Mouse (Mus musculus) liver, embryonic 11.5 days (tissue): ENCODE measurements around the gene Mettl8. TPM values are rescaled to one million over a fixed set of nuclear protein-coding genes. Genes with fewer than 3 reads are reported as not detected.
A peak's percentile ranks its signal among the peaks of the same experiment; 100 is the strongest.

ENCODE experiments used
- ATAC-seq: fragments of 200-750 bp; cut with Nextera tagmentation; replicated peaks from 2 replicates; pipeline ENCODE4 v1.8.0; 2017; ENCODE audit warnings: moderate number of reproducible peaks, mild to moderate bottlenecking, moderate TSS enrichment, moderate library complexity; ENCODE audit not compliant: low FRiP score
- DNase-seq: peaks from one replicate; pipeline ENCODE4 v3.0.0-alpha.2; 2017; ENCODE audit warnings: low spot score
- H3K27ac ChIP-seq: fragments of 300-500 bp; sonication (generic); 2 replicates; pipeline ENCODE4 v1.5.1; 2014; ENCODE audit warnings: mild to moderate bottlenecking, low read depth, low read length, control low read depth
- H3K27me3 ChIP-seq: fragments of 300-500 bp; sonication (generic); replicated peaks from 2 replicates; pipeline ENCODE4 v1.6.1; 2014; ENCODE audit warnings: low read length, mixed read lengths; ENCODE audit not compliant: control insufficient read depth, insufficient read depth
- H3K36me3 ChIP-seq: fragments of 300-500 bp; sonication (generic); 2 replicates; pipeline ENCODE4 v1.6.1; 2014; ENCODE audit warnings: mild to moderate bottlenecking, low read length, moderate library complexity, mixed read lengths; ENCODE audit not compliant: control insufficient read depth, insufficient read depth
- H3K4me1 ChIP-seq: fragments of 300-500 bp; sonication (generic); replicated peaks from 2 replicates; pipeline ENCODE4 v1.6.1; 2014; ENCODE audit warnings: low read length, mixed read lengths; ENCODE audit not compliant: control insufficient read depth, insufficient read depth
- H3K4me2 ChIP-seq: fragments of 300-500 bp; sonication (generic); 2 replicates; pipeline ENCODE4 v1.6.1; 2014; ENCODE audit warnings: mild to moderate bottlenecking, control low read depth, moderate library complexity
- H3K4me3 ChIP-seq: fragments of 300-500 bp; sonication (generic); 2 replicates; pipeline ENCODE4 v1.5.1; 2014; ENCODE audit warnings: low read depth, low read length, control low read depth
- H3K9ac ChIP-seq: fragments of 300-500 bp; sonication (generic); 2 replicates; pipeline ENCODE4 v1.6.1; 2014; ENCODE audit warnings: low read depth, low read length, control low read depth
- H3K9me3 ChIP-seq: fragments of 300-500 bp; sonication (generic); 2 replicates; pipeline ENCODE4 v1.6.1; 2016; ENCODE audit warnings: low read length, inconsistent platforms, mixed read lengths; ENCODE audit not compliant: control insufficient read depth
- WGBS: fragments of 180-500 bp; shearing (Covaris S2); extraction: QIAGEN DNeasy Blood & Tissue Kit; methylation state at CpG from one replicate; pipeline ENCODE4 v1.1.7; 2014; 5-methylcytosine and 5-hydroxymethylcytosine counted together
- polyA plus RNA-seq: library from polyadenylated mRNA; unstranded; fragments of >200 nt; fragmentation: Nextera tagmentation; extraction: Ambion mirVana; gene quantifications from 2 replicates; pipeline ENCODE4 v1.2.1, GENCODE M21; 2014

Gene Mettl8
- polyA plus RNA-seq, 1 experiment from 2014 or later = 24.1 TPM

DNA sequence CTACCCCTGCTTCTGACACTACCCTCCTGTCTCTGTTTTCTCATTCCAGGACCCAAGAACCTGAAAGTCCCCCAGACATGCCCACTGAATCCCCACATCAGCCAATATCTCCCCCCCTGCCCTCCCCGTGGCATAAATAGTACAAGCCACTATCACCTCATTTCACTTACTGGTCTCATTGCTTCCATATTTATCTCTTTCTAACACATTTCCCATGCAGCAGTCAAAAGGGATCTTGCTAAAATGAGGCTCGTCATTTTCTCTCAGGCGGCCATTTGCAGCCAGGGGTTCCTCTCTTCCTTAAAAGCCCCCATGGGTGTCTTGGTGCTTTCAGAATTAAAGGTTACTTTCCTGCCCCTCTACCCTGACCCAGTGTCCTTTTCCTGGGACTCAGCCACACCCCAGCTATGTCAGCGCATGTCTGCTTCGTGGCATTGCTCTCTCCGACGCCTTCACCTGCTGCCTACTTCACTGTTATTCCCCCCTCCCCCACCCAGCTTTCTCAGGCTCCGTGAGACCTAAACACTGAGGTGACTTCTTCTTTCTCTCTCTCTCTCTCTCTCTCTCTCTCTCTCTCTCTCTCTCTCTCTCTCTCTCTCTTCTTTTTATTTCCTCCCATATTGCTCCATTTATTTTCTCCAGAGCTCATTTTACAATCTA, 134.3 kb downstream of the Mettl8 start:
- peaks cover 11% of the 10 kb centered on the region for H3K4me1 ChIP-seq
- peak overlapping the region; percentile 56; the same call in 1 of the 2 replicates for H3K9ac ChIP-seq
- DNase-seq (no peak), ATAC-seq (peak; percentile 76)
- peak overlapping the region; percentile 23 for H3K4me3 ChIP-seq
- peak overlapping the region; percentile 54 for H3K4me2 ChIP-seq
- 37% methylated on average over 8 of the region's 8 CpGs for WGBS
- no peaks in the 10 kb centered on the region for H3K36me3 ChIP-seq
- H3K27ac ChIP-seq = peak overlapping the region; percentile 52; the same call in 1 of the 2 replicates
- no peaks in the 10 kb centered on the region for H3K9me3 ChIP-seq
- H3K27me3 ChIP-seq = no peaks in the 10 kb centered on the region

DNA sequence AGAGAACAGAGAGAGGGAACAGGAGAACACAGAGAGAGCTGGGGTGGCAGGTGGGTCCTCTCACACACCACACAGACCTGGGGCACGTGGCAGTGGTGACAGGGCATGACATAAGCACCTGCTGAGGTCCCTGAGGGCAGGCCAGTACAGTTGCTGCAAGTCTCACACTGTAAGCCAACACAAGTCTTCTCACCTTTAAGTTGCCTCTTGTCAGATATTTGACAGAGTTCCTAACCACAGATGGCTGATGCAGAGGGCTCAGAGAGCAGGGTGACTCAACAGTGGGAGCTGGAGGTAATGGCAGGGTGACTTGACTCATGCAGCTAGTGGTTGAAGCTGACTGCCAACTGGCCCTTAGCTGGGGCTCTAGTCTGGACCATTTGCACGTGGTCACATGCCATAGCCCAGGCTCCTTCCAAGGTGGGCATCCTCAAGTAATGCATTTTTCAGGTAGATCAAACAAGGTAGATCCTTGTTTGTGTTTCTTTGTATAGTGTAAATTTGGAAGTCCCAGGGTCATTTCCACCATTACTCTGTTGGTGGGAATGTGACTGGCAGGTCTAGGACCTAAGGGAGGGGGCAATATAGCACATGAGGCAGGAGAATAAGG, 135.4 kb downstream of the Mettl8 start:
- Histone ChIP-seq H3K9me3 (no peaks in the 10 kb centered on the region), H3K27ac (no peak overlapping the region), H3K27me3 (no peaks in the 10 kb centered on the region), H3K4me2 (no peak overlapping the region), H3K4me1 (peaks cover 11% of the 10 kb centered on the region), H3K4me3 (no peak overlapping the region), H3K36me3 (no peaks in the 10 kb centered on the region), H3K9ac (no peak overlapping the region)
- no peak for DNase-seq
- 50% methylated on average over 2 of the region's 2 CpGs for WGBS
- ATAC-seq = peak; percentile 29; the same call in 1 of the 2 replicates

DNA sequence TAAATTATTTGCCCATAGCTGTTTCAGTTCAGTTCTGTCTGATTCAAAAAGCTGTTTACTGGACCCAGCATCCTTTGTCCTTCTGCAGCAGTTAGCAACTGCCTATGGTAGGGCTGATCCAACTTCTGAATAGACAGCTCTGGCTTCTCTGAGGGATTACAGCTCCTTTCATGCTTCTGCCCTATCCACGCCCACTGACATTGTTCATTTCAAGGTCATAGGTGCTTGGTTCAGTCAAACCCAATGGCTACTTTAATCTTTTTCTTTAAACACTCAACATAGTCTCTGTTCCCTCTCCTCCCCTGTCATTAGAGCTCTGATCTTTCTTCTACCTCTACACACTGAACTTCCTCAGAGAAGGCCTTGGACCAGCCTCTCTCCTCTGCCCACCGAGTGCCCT, 136.9 kb downstream of the Mettl8 start:
- ATAC-seq (no peak), DNase-seq (no peak)
- Histone ChIP-seq H3K9me3 (no peaks in the 10 kb centered on the region), H3K4me2 (no peak overlapping the region), H3K36me3 (no peaks in the 10 kb centered on the region), H3K4me3 (no peak overlapping the region), H3K4me1 (peaks cover 11% of the 10 kb centered on the region), H3K27me3 (no peaks in the 10 kb centered on the region), H3K27ac (no peak overlapping the region), H3K9ac (no peak overlapping the region)
- WGBS = 83% methylated on average over 2 of the region's 2 CpGs

Other genes with a start within 250 kb of the Mettl8 start
- gene Tlk1, start 229.9 kb downstream of the Mettl8 start, polyA plus RNA-seq = 52.2 and 54.7 TPM in 2 replicates
- 34.6 and 39.0 TPM in 2 replicates for gene Dcaf17, start 255 bp downstream of the Mettl8 start, polyA plus RNA-seq
- 0.84 and 0.91 TPM in 2 replicates for gene Cybrd1, start 62.3 kb upstream of the Mettl8 start, polyA plus RNA-seq
- 78.5 and 82.2 TPM in 2 replicates for gene Dync1i2, start 156.1 kb upstream of the Mettl8 start, polyA plus RNA-seq